Mouse (Mus musculus) erythroblast, embryonic 14.5 days (primary cell): ENCODE data around the gene Cadm1. TPM values are rescaled to one million over a fixed set of nuclear protein-coding genes. Genes with fewer than 3 reads are reported as not detected.

Experiments
- H3K27me3 ChIP-seq: 2 replicates; pipeline ENCODE4 v1.6.1; 2012; ENCODE audit warnings: inconsistent platforms; ENCODE audit not compliant: control insufficient read depth
- H3K36me3 ChIP-seq: 2 replicates; pipeline ENCODE4 v1.6.1; 2012; ENCODE audit warnings: mild to moderate bottlenecking, inconsistent platforms; ENCODE audit not compliant: control insufficient read depth
- H3K4me1 ChIP-seq: 2 replicates; pipeline ENCODE4 v1.6.1; 2012; ENCODE audit warnings: inconsistent platforms; ENCODE audit not compliant: control insufficient read depth
- H3K4me3 ChIP-seq: replicated peaks from 2 replicates; pipeline ENCODE3; 2012; ENCODE audit warnings: moderate library complexity, mild to moderate bottlenecking, inconsistent platforms
- H3K9me3 ChIP-seq: 2 replicates; pipeline ENCODE4 v1.6.1; 2012; ENCODE audit warnings: low read length, inconsistent platforms, mixed read lengths; ENCODE audit not compliant: control insufficient read depth
- GATA1 ChIP-seq: IDR thresholded peaks from 2 replicates; pipeline ENCODE4 v1.6.1; 2012; ENCODE audit warnings: low read length, inconsistent platforms, mixed read lengths
- TAL1 ChIP-seq: IDR thresholded peaks from 3 replicates; pipeline ENCODE4 v1.6.1; 2012; ENCODE audit warnings: low read length, inconsistent platforms, mixed read lengths
- polyA plus RNA-seq: library from polyadenylated mRNA; stranded (reverse); fragments of >175 nt; gene quantifications from 2 replicates; pipeline ENCODE4 v1.2.3, GENCODE M21; 2012

Cadm1 gene
- polyA plus RNA-seq, 1 experiment = 0.07 TPM

DNA sequence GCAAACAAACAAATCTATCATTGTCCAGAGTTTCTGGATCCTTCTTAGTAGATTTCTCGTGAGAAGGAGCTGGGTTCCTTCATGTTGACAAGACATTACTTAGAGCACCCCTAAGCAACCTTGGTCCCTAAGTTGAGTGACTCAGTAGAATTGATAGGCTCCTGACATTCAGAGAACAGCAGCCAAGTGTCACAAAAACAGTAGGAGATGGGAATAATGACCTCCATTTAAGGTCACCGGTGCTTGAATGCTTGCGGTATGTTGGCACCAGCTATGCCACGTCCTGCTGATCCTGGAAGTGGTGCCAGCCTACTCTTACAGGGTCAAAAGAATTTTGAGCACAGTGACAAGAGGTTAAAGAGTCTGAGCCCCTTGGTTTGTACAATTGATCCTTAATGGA lies 139.2 kb downstream of the Cadm1 start:
- TF ChIP-seq GATA1 (no peak), TAL1 (no peak)
- Histone ChIP-seq H3K4me1 (no peaks in the 10 kb centered on the region), H3K4me3 (no peak overlapping the region), H3K27me3 (no peaks in the 10 kb centered on the region), H3K9me3 (no peaks in the 10 kb centered on the region), H3K36me3 (no peaks in the 10 kb centered on the region)

DNA sequence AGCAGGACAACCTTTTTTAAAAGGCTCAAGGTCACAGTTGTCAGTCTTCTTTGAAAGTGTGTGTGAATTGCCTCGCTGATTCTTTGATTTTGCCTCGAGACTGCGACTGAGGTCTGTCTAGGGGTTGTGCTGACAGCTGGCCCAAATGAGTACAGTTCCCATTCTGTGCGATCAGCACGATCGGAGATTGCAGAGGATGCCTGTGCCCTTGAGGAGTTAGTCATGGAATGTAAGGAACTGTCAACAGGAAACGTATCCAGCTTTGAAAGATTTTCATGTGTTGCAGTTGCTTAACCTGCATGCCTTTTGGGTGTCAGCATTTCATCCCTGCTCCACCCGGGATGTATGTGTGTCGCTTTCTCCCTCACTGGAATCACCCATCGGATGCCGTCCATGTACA lies 141.6 kb downstream of the Cadm1 start:
- Histone ChIP-seq H3K36me3 (no peaks in the 10 kb centered on the region), H3K27me3 (no peaks in the 10 kb centered on the region), H3K4me3 (no peak overlapping the region), H3K9me3 (no peaks in the 10 kb centered on the region), H3K4me1 (no peaks in the 10 kb centered on the region)
- TF ChIP-seq GATA1 (no peak), TAL1 (no peak)

DNA sequence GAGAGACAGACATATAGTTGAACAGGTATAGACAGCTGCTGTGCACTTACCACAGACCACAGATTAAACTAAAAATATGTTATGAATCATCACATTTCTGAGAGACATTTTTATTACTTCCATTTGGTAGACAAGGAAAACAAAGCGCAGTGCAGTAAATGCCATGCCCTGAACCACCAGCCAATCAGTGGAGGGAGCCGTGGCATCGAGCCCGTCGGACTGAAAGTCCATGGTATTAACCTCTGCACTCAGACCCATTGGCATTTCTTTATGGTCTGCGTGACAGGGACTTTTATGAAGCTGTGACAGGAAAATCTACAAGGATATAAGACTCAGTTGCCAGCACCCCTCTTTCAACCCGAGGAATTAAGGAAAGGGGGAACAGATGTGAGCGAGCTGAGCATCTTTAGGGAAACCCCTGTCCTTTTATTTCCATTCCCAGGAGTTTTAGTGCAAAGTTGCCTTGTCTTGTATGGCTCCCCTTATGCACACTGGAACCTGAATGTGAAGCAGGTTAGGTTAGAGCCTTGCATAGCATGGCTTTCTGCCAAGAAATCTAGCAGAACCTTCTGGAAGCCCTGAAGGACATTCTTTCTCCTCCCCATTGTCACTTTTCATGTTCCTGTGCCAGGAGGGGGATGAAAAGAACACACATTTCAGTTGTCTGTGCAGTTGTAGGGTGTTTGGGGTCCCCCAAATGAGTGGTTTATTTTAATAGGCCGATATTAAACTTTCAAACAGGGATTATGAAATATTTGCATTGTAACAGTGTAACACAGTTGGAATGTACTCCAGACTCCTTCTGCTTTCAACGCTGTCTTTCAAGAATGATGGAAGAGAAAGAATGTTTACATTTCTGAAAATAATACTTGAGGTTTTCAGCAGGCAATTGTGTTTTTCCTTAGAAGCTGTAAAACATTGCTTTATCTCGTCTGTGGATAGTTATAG lies 145.1 kb downstream of the Cadm1 start:
- TF ChIP-seq GATA1 = no peak
- no peak for TF ChIP-seq TAL1
- Histone ChIP-seq H3K9me3 (no peaks in the 10 kb centered on the region), H3K36me3 (no peaks in the 10 kb centered on the region), H3K4me1 (no peaks in the 10 kb centered on the region), H3K4me3 (no peak overlapping the region), H3K27me3 (no peaks in the 10 kb centered on the region)

DNA sequence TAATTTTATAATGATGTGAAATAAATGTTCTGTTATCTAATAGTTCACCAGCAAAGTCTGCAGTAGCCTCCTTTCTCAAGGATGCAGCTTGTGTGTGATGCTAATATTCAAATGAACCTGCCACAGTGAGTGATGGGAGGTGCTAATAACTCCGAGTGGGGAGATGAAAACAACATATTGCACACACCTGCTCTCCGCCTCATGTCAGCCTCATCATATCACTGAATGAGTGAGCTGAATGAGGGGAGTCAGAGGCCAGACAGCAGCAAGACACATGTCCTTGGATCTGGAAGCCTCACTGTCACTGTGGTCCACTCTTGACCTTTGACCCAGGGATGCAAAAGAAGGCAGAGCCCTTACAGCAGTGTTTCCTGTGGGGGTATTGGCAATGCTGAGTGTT lies 156.9 kb downstream of the Cadm1 start:
- H3K4me3 ChIP-seq = no peak overlapping the region
- no peaks in the 10 kb centered on the region for H3K4me1 ChIP-seq
- no peaks in the 10 kb centered on the region for H3K36me3 ChIP-seq
- H3K27me3 ChIP-seq = no peaks in the 10 kb centered on the region
- no peak for TF ChIP-seq TAL1
- TF ChIP-seq GATA1 = no peak
- no peaks in the 10 kb centered on the region for H3K9me3 ChIP-seq

DNA sequence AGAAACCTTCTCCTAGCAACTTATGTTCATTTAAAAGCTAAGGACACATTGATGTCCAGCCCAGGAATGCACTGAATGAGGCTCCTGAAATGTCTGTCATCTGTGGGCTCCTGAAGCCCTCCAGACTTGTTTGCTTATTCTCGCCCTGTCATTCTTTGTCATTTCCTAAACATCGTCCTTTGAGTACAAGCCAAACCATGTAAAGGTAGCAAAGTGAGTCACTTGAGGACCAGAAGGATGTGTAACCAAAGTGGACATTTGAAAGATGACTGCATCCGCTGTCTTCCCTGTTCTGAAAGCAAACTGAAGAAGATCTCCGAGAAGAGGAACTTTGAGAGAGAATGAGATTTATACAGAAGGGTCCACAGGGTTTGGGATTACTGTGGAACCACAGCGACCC lies 157.6 kb downstream of the Cadm1 start:
- Histone ChIP-seq H3K27me3 (no peaks in the 10 kb centered on the region), H3K4me1 (no peaks in the 10 kb centered on the region), H3K9me3 (no peaks in the 10 kb centered on the region), H3K36me3 (no peaks in the 10 kb centered on the region), H3K4me3 (no peak overlapping the region)
- TF ChIP-seq GATA1 = no peak
- TF ChIP-seq TAL1 = no peak

DNA sequence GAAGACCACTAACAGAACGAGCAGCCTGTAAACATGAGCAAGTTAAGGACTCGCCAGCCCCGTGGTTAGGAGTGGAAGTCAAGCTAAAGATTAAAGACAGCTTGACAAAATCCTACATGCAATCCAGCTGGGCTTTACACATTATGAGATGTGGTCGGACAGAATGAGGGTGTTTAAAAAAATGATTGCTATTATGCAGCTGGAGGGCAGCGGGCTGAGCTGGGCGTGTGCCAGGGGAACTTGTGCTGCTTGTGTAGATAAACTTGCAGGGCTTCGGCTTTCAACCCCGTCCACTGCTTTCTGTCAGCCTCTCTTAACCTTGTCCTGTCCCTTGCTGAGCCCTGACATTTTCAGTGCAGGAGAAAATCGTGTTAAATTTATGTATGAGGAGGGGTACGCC lies 158.3 kb downstream of the Cadm1 start:
- TF ChIP-seq TAL1 = no peak
- TF ChIP-seq GATA1 = no peak
- no peaks in the 10 kb centered on the region for H3K4me1 ChIP-seq
- H3K27me3 ChIP-seq = no peaks in the 10 kb centered on the region
- H3K36me3 ChIP-seq = no peaks in the 10 kb centered on the region
- H3K4me3 ChIP-seq = no peak overlapping the region
- H3K9me3 ChIP-seq = no peaks in the 10 kb centered on the region

DNA sequence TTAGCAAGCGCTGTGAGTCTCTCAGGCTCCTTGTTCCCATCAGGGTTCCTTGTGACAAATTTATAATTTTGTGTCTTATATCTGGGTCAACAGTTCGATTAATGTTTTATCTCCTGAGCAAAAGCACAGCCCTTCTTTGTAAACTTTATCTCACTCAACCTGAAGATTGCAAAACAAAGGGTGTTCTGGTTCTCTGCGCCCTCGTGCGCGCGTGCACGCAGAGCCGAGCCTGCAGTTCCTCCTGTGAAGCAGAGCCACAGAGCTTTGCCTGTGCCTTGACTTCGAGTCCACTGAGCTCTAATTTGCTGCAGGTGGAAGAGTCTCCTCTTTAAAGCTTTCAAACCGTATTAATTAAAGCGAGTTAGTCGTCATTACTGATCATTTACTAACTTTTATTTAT lies 162.9 kb downstream of the Cadm1 start:
- H3K4me1 ChIP-seq = no peaks in the 10 kb centered on the region
- H3K27me3 ChIP-seq = no peaks in the 10 kb centered on the region
- no peaks in the 10 kb centered on the region for H3K9me3 ChIP-seq
- no peak overlapping the region for H3K4me3 ChIP-seq
- H3K36me3 ChIP-seq = no peaks in the 10 kb centered on the region
- no peak for TF ChIP-seq TAL1
- no peak for TF ChIP-seq GATA1

DNA sequence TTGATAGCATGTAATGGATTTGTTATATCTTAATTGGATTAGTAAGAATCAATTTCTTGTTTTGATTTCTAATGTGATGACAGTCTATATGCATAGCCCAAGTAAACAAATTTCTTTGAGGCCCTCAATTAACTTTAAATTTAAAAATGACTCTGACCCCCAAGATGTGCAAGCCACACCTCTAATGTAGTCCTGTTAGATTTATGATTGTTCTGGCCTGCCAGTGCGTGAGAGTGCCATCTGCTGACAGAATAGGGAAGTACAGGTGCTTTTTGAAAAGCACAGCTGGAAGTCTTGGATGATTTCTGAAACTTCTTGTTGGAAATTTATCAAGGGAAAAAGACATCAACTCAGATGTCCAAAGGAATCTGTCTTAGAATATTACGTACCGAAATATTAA lies 169.1 kb downstream of the Cadm1 start:
- no peaks in the 10 kb centered on the region for H3K27me3 ChIP-seq
- H3K9me3 ChIP-seq = no peaks in the 10 kb centered on the region
- TF ChIP-seq TAL1 (no peak), GATA1 (no peak)
- no peak overlapping the region for H3K4me3 ChIP-seq
- H3K4me1 ChIP-seq = no peaks in the 10 kb centered on the region
- no peaks in the 10 kb centered on the region for H3K36me3 ChIP-seq

DNA sequence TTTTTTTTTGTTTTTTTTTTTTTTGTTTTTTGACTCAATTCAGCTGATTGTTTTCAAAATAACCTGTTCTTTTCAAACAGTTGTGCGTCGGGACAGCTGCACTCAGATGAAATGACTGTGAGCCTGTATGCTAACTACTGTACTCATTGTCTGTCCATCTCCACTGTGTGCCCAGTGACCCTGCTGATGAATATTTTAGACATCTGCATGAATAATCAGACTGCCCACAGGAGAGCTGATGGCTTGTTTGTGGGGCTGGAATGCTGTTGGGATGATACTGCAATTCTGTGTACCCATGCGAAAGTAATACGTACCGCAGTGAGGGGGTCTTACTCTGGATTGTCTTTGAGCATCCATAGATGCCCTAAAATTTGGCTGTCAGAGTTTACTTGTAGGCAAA lies 170.0 kb downstream of the Cadm1 start:
- no peaks in the 10 kb centered on the region for H3K4me1 ChIP-seq
- no peaks in the 10 kb centered on the region for H3K27me3 ChIP-seq
- no peaks in the 10 kb centered on the region for H3K9me3 ChIP-seq
- no peak overlapping the region for H3K4me3 ChIP-seq
- TF ChIP-seq TAL1 (no peak), GATA1 (no peak)
- H3K36me3 ChIP-seq = no peaks in the 10 kb centered on the region
